Mouse (Mus musculus): Measurements from ENCODE around the gene Ptgds. TPM values are rescaled to one million over a fixed set of nuclear protein-coding genes. Genes with fewer than 3 reads are reported as not detected.

Gene Ptgds
- polyA plus RNA-seq (2015; fragmentation: Illumina TruSeq; extraction: RNeasy Lipid Tissue Mini Kit (QIAGEN cat#74804); ENCODE audit: insufficient read depth, low replicate concordance) = not detected

GRCm38 (mm10) chr2:25469969-25470368, at the start of gene Ptgds:
Gene Ptgds (minus strand): TSS chr2:25470046.

GRCm38 (mm10) chr2:25501593-25502486, 32.0 kb upstream of the Ptgds start, which contains the start of gene C8g:
Gene C8g (minus strand): TSS chr2:25501719.

GRCm38 (mm10) chr2:25500576-25501405, 30.9 kb upstream of the Ptgds start, which contains the start of gene Fbxw5:
Gene Fbxw5 (plus strand): TSS chr2:25500750.

GRCm38 (mm10) chr2:25493476-25493961, 23.7 kb upstream of the Ptgds start, which contains the start of gene Lcn12:
Gene Lcn12 (minus strand): TSS chr2:25493911.

GRCm38 (mm10) chr2:25460551-25461309, 9.1 kb downstream of the Ptgds start, which contains the start of gene Paxx:
Gene Paxx (minus strand): TSS chr2:25461094.

GRCm38 (mm10) chr2:25456205-25456953, 13.5 kb downstream of the Ptgds start, which contains the start of gene Clic3:
Gene Clic3 (plus strand): TSS chr2:25456838.

GRCm38 (mm10) chr2:25428442-25429236, 41.2 kb downstream of the Ptgds start, which contains the start of gene Abca2:
Gene Abca2 (plus strand): TSS chr2:25428703.

GRCm38 (mm10) chr2:25422587-25423410, 47.0 kb downstream of the Ptgds start, which contains the start of gene Fut7:
Gene Fut7 (plus strand): TSS chr2:25423267.

Other genes with a start within 250 kb of the Ptgds start
- gene Tubb4b, start 245.3 kb downstream of the Ptgds start, polyA plus RNA-seq (2015; fragmentation: Illumina TruSeq; extraction: RNeasy Lipid Tissue Mini Kit (QIAGEN cat#74804); ENCODE audit: insufficient read depth, low replicate concordance) = 108 TPM
- gene Slc34a3, start 235.7 kb downstream of the Ptgds start, polyA plus RNA-seq (2015; fragmentation: Illumina TruSeq; extraction: RNeasy Lipid Tissue Mini Kit (QIAGEN cat#74804); ENCODE audit: insufficient read depth, low replicate concordance) = not detected
- not detected for gene Rnf224, start 233.3 kb downstream of the Ptgds start, polyA plus RNA-seq (2015; fragmentation: Illumina TruSeq; extraction: RNeasy Lipid Tissue Mini Kit (QIAGEN cat#74804); ENCODE audit: insufficient read depth, low replicate concordance)
- gene Rnf208, start 227.8 kb downstream of the Ptgds start, polyA plus RNA-seq (2015; fragmentation: Illumina TruSeq; extraction: RNeasy Lipid Tissue Mini Kit (QIAGEN cat#74804); ENCODE audit: insufficient read depth, low replicate concordance) = 0.18 TPM
- gene Cysrt1, start 227.6 kb downstream of the Ptgds start, polyA plus RNA-seq (2015; fragmentation: Illumina TruSeq; extraction: RNeasy Lipid Tissue Mini Kit (QIAGEN cat#74804); ENCODE audit: insufficient read depth, low replicate concordance) = not detected
- gene AL732309.1, start 223.2 kb downstream of the Ptgds start, polyA plus RNA-seq (2015; fragmentation: Illumina TruSeq; extraction: RNeasy Lipid Tissue Mini Kit (QIAGEN cat#74804); ENCODE audit: insufficient read depth, low replicate concordance) = 8.7 TPM
- gene Tmem203, start 214.6 kb downstream of the Ptgds start, polyA plus RNA-seq (2015; fragmentation: Illumina TruSeq; extraction: RNeasy Lipid Tissue Mini Kit (QIAGEN cat#74804); ENCODE audit: insufficient read depth, low replicate concordance) = 3.6 TPM
- gene Tprn, start 207.4 kb downstream of the Ptgds start, polyA plus RNA-seq (2015; fragmentation: Illumina TruSeq; extraction: RNeasy Lipid Tissue Mini Kit (QIAGEN cat#74804); ENCODE audit: insufficient read depth, low replicate concordance) = 5.7 TPM
- gene Ssna1, start 197.6 kb downstream of the Ptgds start, polyA plus RNA-seq (2015; fragmentation: Illumina TruSeq; extraction: RNeasy Lipid Tissue Mini Kit (QIAGEN cat#74804); ENCODE audit: insufficient read depth, low replicate concordance) = 30.6 TPM
- gene Anapc2, start 197.6 kb downstream of the Ptgds start, polyA plus RNA-seq (2015; fragmentation: Illumina TruSeq; extraction: RNeasy Lipid Tissue Mini Kit (QIAGEN cat#74804); ENCODE audit: insufficient read depth, low replicate concordance) = 58.0 TPM
- gene Tmem210, start 181.9 kb downstream of the Ptgds start, polyA plus RNA-seq (2015; fragmentation: Illumina TruSeq; extraction: RNeasy Lipid Tissue Mini Kit (QIAGEN cat#74804); ENCODE audit: insufficient read depth, low replicate concordance) = not detected
- gene Lrrc26, start 180.1 kb downstream of the Ptgds start, polyA plus RNA-seq (2015; fragmentation: Illumina TruSeq; extraction: RNeasy Lipid Tissue Mini Kit (QIAGEN cat#74804); ENCODE audit: insufficient read depth, low replicate concordance) = not detected
- gene Grin1, start 150.9 kb downstream of the Ptgds start, polyA plus RNA-seq (2015; fragmentation: Illumina TruSeq; extraction: RNeasy Lipid Tissue Mini Kit (QIAGEN cat#74804); ENCODE audit: insufficient read depth, low replicate concordance) = not detected
- 62.7 TPM for gene Man1b1, start 137.7 kb downstream of the Ptgds start, polyA plus RNA-seq (2015; fragmentation: Illumina TruSeq; extraction: RNeasy Lipid Tissue Mini Kit (QIAGEN cat#74804); ENCODE audit: insufficient read depth, low replicate concordance)
- gene Dpp7, start 113.7 kb downstream of the Ptgds start, polyA plus RNA-seq (2015; fragmentation: Illumina TruSeq; extraction: RNeasy Lipid Tissue Mini Kit (QIAGEN cat#74804); ENCODE audit: insufficient read depth, low replicate concordance) = 30.6 TPM
- 14.4 TPM for gene Uap1l1, start 104.4 kb downstream of the Ptgds start, polyA plus RNA-seq (2015; fragmentation: Illumina TruSeq; extraction: RNeasy Lipid Tissue Mini Kit (QIAGEN cat#74804); ENCODE audit: insufficient read depth, low replicate concordance)
- 0.75 TPM for gene Sapcd2, start 97.7 kb downstream of the Ptgds start, polyA plus RNA-seq (2015; fragmentation: Illumina TruSeq; extraction: RNeasy Lipid Tissue Mini Kit (QIAGEN cat#74804); ENCODE audit: insufficient read depth, low replicate concordance)
- gene Entpd2, start 74.2 kb downstream of the Ptgds start, polyA plus RNA-seq (2015; fragmentation: Illumina TruSeq; extraction: RNeasy Lipid Tissue Mini Kit (QIAGEN cat#74804); ENCODE audit: insufficient read depth, low replicate concordance) = 1.2 TPM
- gene Npdc1, start 70.7 kb downstream of the Ptgds start, polyA plus RNA-seq (2015; fragmentation: Illumina TruSeq; extraction: RNeasy Lipid Tissue Mini Kit (QIAGEN cat#74804); ENCODE audit: insufficient read depth, low replicate concordance) = 12.1 TPM
- gene Fut7, start 46.8 kb downstream of the Ptgds start, polyA plus RNA-seq (2015; fragmentation: Illumina TruSeq; extraction: RNeasy Lipid Tissue Mini Kit (QIAGEN cat#74804); ENCODE audit: insufficient read depth, low replicate concordance) = 1.4 TPM
- 17.7 TPM for gene Abca2, start 41.3 kb downstream of the Ptgds start, polyA plus RNA-seq (2015; fragmentation: Illumina TruSeq; extraction: RNeasy Lipid Tissue Mini Kit (QIAGEN cat#74804); ENCODE audit: insufficient read depth, low replicate concordance)
- gene Clic3, start 13.2 kb downstream of the Ptgds start, polyA plus RNA-seq (2015; fragmentation: Illumina TruSeq; extraction: RNeasy Lipid Tissue Mini Kit (QIAGEN cat#74804); ENCODE audit: insufficient read depth, low replicate concordance) = not detected
- 33.9 TPM for gene Paxx, start 9.0 kb downstream of the Ptgds start, polyA plus RNA-seq (2015; fragmentation: Illumina TruSeq; extraction: RNeasy Lipid Tissue Mini Kit (QIAGEN cat#74804); ENCODE audit: insufficient read depth, low replicate concordance)
- not detected for gene Lcn12, start 23.9 kb upstream of the Ptgds start, polyA plus RNA-seq (2015; fragmentation: Illumina TruSeq; extraction: RNeasy Lipid Tissue Mini Kit (QIAGEN cat#74804); ENCODE audit: insufficient read depth, low replicate concordance)
- 33.4 TPM for gene Fbxw5, start 30.7 kb upstream of the Ptgds start, polyA plus RNA-seq (2015; fragmentation: Illumina TruSeq; extraction: RNeasy Lipid Tissue Mini Kit (QIAGEN cat#74804); ENCODE audit: insufficient read depth, low replicate concordance)
- gene C8g, start 31.7 kb upstream of the Ptgds start, polyA plus RNA-seq (2015; fragmentation: Illumina TruSeq; extraction: RNeasy Lipid Tissue Mini Kit (QIAGEN cat#74804); ENCODE audit: insufficient read depth, low replicate concordance) = 0.72 TPM
- 24.0 TPM for gene Traf2, start 76.9 kb upstream of the Ptgds start, polyA plus RNA-seq (2015; fragmentation: Illumina TruSeq; extraction: RNeasy Lipid Tissue Mini Kit (QIAGEN cat#74804); ENCODE audit: insufficient read depth, low replicate concordance)
- 41.3 TPM for gene Edf1, start 87.8 kb upstream of the Ptgds start, polyA plus RNA-seq (2015; fragmentation: Illumina TruSeq; extraction: RNeasy Lipid Tissue Mini Kit (QIAGEN cat#74804); ENCODE audit: insufficient read depth, low replicate concordance)
- gene Mamdc4, start 104.8 kb upstream of the Ptgds start, polyA plus RNA-seq (2015; fragmentation: Illumina TruSeq; extraction: RNeasy Lipid Tissue Mini Kit (QIAGEN cat#74804); ENCODE audit: insufficient read depth, low replicate concordance) = 0.43 TPM
- 21.0 TPM for gene Phpt1, start 105.2 kb upstream of the Ptgds start, polyA plus RNA-seq (2015; fragmentation: Illumina TruSeq; extraction: RNeasy Lipid Tissue Mini Kit (QIAGEN cat#74804); ENCODE audit: insufficient read depth, low replicate concordance)
- 0.72 TPM for gene Ajm1, start 111.7 kb upstream of the Ptgds start, polyA plus RNA-seq (2015; fragmentation: Illumina TruSeq; extraction: RNeasy Lipid Tissue Mini Kit (QIAGEN cat#74804); ENCODE audit: insufficient read depth, low replicate concordance)
- gene Rabl6, start 138.5 kb upstream of the Ptgds start, polyA plus RNA-seq (2015; fragmentation: Illumina TruSeq; extraction: RNeasy Lipid Tissue Mini Kit (QIAGEN cat#74804); ENCODE audit: insufficient read depth, low replicate concordance) = 59.4 TPM
- gene Ccdc183, start 147.6 kb upstream of the Ptgds start, polyA plus RNA-seq (2015; fragmentation: Illumina TruSeq; extraction: RNeasy Lipid Tissue Mini Kit (QIAGEN cat#74804); ENCODE audit: insufficient read depth, low replicate concordance) = not detected
- 14.0 TPM for gene Tmem141, start 152.0 kb upstream of the Ptgds start, polyA plus RNA-seq (2015; fragmentation: Illumina TruSeq; extraction: RNeasy Lipid Tissue Mini Kit (QIAGEN cat#74804); ENCODE audit: insufficient read depth, low replicate concordance)
- gene Fcna, start 158.0 kb upstream of the Ptgds start, polyA plus RNA-seq (2015; fragmentation: Illumina TruSeq; extraction: RNeasy Lipid Tissue Mini Kit (QIAGEN cat#74804); ENCODE audit: insufficient read depth, low replicate concordance) = 205 TPM
- not detected for gene Lcn8, start 183.1 kb upstream of the Ptgds start, polyA plus RNA-seq (2015; fragmentation: Illumina TruSeq; extraction: RNeasy Lipid Tissue Mini Kit (QIAGEN cat#74804); ENCODE audit: insufficient read depth, low replicate concordance)
- not detected for gene Lcn5, start 187.9 kb upstream of the Ptgds start, polyA plus RNA-seq (2015; fragmentation: Illumina TruSeq; extraction: RNeasy Lipid Tissue Mini Kit (QIAGEN cat#74804); ENCODE audit: insufficient read depth, low replicate concordance)
- not detected for gene Lcn6, start 206.7 kb upstream of the Ptgds start, polyA plus RNA-seq (2015; fragmentation: Illumina TruSeq; extraction: RNeasy Lipid Tissue Mini Kit (QIAGEN cat#74804); ENCODE audit: insufficient read depth, low replicate concordance)
- not detected for gene Lcn10, start 212.7 kb upstream of the Ptgds start, polyA plus RNA-seq (2015; fragmentation: Illumina TruSeq; extraction: RNeasy Lipid Tissue Mini Kit (QIAGEN cat#74804); ENCODE audit: insufficient read depth, low replicate concordance)
- gene Obp2a, start 230.0 kb upstream of the Ptgds start, polyA plus RNA-seq (2015; fragmentation: Illumina TruSeq; extraction: RNeasy Lipid Tissue Mini Kit (QIAGEN cat#74804); ENCODE audit: insufficient read depth, low replicate concordance) = not detected
- 11.3 TPM for gene Bmyc, start 236.7 kb upstream of the Ptgds start, polyA plus RNA-seq (2015; fragmentation: Illumina TruSeq; extraction: RNeasy Lipid Tissue Mini Kit (QIAGEN cat#74804); ENCODE audit: insufficient read depth, low replicate concordance)